Mouse (Mus musculus): ENCODE measurements at regions not wholly inside any gene's neighbourhood (a gene's known extent, or its start where the extent isn't known, plus 50 kb on each side); places are given as distances from the start of the nearest gene placed in this dataset.
A peak's percentile ranks its signal among the peaks of the same experiment; 100 is the strongest.

DNA sequence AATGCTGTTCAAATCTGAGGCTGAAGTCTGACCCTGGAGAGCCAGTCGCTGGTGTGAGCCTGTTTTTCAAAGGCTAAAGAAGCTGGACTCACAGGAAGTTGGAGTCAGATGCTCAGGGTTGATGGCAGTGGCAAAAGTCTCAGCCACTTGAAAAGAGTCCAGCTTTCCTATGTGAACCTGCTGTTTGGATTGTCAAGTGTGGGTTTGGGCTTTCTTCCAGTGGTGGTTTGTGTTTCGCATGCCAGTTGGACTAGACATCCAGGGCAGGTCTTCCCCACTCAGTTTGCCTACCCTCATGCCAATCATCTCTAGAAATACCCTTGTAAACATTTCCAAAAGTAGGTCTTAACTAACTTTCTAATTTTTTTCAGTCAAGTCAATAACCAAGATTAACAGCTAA lies 167.4 kb downstream of the Gm9008 start:
- no peak overlapping the region for H3K27ac ChIP-seq (ENCODE audit: low read depth, low read length)
- ATAC-seq (ENCODE audit: low FRiP score) = no peak
- TF ChIP-seq CTCF (IDR thresholded peaks at IDR 0.05) = no peak
- H3K4me1 ChIP-seq (ENCODE audit: insufficient read depth, low read length) = no peaks in the 10 kb centered on the region
- no peaks in the 10 kb centered on the region for H3K9me3 ChIP-seq (ENCODE audit: low read length)
- 88% methylated on average over 2 of the region's 2 CpGs for WGBS
- DNase-seq (ENCODE audit: low spot score) = peak; percentile 1
- no peaks in the 10 kb centered on the region for H3K27me3 ChIP-seq (ENCODE audit: insufficient read depth, low read length)
- H3K36me3 ChIP-seq (ENCODE audit: insufficient read depth, low read length) = no peaks in the 10 kb centered on the region
- no peak overlapping the region for H3K4me3 ChIP-seq (ENCODE audit: low read depth, low read length)
- no peak overlapping the region for H3K9ac ChIP-seq (replicated peaks; ENCODE audit: low read length, poor library complexity, severe bottlenecking)
- no peak overlapping the region for H3K4me2 ChIP-seq (ENCODE audit: low read depth, low read length, poor library complexity, severe bottlenecking)
